Mouse (Mus musculus) heart, postnatal 36 days (tissue): Measurements from ENCODE around the gene Thap11. TPM values are rescaled to one million over a fixed set of nuclear protein-coding genes. Genes with fewer than 3 reads are reported as not detected.
"Not testable (repeated sequence)": the region's sequence is repeated elsewhere in the genome, so short reads cannot be mapped to it uniquely, and the experiment has no call there.

ENCODE experiments used
- DNase-seq, 2 experiments: peaks; one replicate each; pipeline ENCODE4 v3.0.0; 2021 to 2022
- intact Hi-C: fragments of 180-260 bp; cut with DNase I; formaldehyde crosslinking; loops from one replicate; pipeline ENCODE4 v1.15.1; 2025
- total RNA-seq, 2 experiments: library from RNA; stranded (reverse); gene quantifications; 2 replicates each; pipeline ENCODE4 v1.2.3; 2021

Gene Thap11
- 10 to 100 TPM; 26.5 to 28.3 TPM for total RNA-seq

DNA sequence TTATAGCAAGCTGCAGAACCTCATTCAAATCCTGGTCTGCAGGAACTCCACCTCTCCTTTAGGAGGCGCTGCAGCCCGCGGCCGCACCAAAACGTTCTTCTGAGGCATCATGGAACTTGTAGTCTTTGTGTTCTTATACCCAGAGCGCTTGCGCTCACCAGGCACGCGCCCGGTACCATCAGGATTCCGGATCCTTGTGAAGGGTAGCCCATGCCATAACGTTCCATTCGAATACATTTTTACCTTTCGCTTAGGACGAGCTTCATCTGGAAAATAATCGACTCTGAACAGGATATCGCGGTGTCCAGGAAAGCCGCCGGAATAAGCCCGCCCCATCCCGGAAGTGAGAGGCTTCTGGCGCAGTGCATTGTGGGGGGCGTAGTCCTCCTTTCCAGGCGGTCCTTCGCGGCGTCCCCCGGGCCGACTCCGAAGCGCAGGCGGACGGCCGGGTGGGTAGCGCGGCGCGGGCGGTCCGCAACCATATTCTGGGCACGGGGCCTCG lies at the start of gene Thap11:
Gene Thap11, plus strand, starts transcription at position 418 of the 502 bp plus-strand sequence.
- intact Hi-C loops: loop anchor here (5.0 kb wide), 1 partner anchor 78 kb away; the partner anchor contains the start of gene Ctrl

DNA sequence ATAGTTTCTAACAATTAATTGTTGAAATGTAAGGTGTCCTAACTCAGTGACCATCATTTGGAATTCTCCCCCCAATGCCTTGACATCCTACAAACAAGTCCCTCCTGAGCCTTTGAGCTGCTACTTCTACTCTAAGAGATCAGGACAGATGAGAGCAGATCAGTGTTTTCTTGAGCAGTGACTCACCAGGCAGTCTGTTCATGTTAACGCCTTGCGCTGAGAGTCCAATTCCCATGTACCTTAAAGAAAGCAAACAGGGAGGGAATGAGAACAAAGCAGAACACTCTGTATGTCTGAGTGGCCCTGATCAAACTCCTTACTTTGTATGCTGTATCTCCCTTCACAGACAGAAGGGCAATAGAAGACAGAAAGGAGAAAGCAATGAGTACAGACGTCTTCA lies 49.6 kb upstream of the Thap11 start:
- DNase-seq: no peak
- intact Hi-C loops: no loop called here

More for the DNA sequence above, at the start of gene Thap11:
- peak; percentile 91 to 94 for DNase-seq

DNA sequence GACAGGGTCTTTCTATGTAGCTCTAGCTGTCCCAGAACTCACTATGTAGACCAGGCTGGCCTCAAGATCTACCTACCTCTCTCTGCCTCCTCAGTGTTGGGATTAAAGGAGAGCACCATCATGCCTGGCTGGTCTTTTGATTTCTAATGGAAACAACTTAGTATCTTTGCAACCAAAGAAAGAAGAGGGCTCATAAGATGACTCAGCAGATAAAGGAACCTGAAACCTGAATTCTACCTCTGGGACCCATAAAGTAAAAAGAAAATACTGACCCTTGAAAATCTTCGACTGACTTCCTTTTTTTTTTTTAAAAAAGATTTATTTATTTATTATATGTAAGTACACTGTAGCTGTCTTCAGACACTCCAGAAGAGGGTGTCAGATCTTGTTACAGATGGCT lies 49.0 kb upstream of the Thap11 start:
- intact Hi-C loops: no loop called here

DNA sequence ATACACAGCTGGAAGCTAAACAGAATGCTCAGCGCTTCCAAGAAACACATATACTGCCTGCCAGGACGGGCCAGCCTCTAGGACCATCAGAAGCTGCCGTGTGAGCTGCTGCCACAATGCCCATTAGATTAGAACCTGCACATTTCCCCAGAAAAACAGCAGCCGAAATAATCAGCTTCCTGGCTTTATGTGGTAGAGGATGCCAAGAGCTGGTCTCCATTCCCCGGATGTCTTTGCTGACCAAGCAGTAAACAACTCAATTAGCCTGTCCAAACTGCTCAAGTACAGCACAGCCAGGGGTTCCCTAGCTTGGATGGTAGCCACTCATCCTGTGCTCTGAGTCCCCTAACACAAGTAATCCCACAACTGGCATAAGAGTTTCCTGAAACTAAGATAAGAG lies 47.2 kb upstream of the Thap11 start:
- DNase-seq: no peak
- intact Hi-C loops: no loop called here

More for the DNA sequence above, 49.0 kb upstream of the Thap11 start:
- no peak for DNase-seq

DNA sequence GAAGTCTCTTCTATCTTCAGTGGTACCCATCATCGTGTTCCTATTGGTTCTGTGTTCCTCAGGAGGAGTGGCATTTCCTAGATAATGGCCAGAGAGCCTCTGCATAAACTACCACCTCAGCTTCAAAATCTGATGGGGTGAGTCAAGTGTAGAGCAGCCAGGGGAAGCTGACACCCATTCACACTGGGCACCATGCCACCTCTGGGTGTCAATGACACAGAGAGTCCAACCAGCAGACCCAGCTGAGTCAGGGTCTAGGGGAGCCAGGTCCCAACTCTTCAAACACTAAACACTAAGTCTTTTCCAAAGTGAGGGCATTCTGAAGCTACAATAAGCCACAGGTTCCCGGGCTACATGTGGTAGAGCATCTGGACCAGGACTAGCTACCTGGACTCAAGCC lies 46.5 kb upstream of the Thap11 start:
- intact Hi-C loops: no loop called here
- DNase-seq: peak; percentile 22 to 33

DNA sequence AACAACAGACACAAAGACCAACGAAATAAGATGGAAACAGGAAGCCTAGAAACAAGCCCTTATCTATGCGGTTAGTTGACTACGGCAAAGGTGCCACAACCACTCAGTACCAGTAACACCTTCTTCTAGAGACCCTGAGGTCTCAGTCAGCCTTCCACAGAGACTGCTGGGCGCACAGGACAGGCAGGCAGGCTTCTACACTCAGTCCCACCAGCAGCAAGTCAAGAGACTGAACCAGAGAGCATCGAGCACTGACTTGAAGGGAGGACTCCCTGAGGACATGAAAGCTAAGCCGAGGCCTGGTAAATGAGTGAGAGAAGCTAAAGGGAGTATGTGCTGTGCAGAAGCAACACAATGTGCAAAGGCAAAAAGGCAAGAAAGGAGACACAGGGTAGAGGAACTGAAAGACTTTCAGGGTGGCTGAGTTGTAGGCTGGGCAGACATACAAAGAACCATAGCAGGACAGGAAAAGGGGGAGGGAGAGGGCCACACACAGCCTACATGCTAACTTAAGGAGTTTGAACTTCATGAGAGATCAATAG lies 44.6 kb upstream of the Thap11 start:
- intact Hi-C loops: no loop called here
- DNase-seq: no peak

DNA sequence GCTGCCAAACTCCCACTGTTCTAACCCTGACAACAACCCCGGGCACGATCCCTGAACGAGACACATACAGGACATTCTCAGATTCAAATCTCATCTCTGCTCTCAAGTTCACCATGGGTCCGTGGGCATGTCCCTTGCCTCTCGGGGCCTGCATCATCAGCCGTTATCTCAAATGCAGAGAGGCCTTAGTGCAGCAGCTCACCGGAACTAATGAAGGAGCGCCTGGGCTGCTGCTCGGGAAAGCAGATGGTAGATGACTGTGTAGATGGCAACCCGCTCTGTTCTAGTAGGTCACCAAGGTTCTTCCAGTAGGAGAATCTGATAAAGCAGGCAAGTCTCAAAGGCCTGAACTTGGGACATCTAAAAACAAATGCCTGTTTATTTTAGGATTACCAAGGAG lies 43.9 kb upstream of the Thap11 start:
- intact Hi-C loops: no loop called here
- no peak for DNase-seq

DNA sequence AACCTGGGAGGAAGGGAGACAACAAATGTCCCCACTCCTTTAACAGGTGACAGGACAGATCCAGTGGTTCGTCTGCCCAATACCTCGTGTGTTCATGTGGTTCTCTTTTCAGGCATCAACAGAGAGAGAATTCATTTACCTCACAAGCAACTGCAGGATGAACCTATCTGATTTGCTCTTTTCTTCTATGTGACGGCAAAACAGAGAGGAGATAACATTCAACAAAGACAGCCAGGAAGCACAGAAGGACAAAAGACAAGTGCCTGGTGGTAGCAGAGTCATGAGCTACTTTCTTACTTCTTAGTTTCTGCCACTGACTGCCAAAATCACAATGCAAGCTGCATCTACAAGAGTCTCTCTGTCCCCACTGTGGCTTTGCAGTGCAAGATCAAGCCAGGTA lies 43.4 kb upstream of the Thap11 start:
- DNase-seq: no peak
- intact Hi-C loops: no loop called here

DNA sequence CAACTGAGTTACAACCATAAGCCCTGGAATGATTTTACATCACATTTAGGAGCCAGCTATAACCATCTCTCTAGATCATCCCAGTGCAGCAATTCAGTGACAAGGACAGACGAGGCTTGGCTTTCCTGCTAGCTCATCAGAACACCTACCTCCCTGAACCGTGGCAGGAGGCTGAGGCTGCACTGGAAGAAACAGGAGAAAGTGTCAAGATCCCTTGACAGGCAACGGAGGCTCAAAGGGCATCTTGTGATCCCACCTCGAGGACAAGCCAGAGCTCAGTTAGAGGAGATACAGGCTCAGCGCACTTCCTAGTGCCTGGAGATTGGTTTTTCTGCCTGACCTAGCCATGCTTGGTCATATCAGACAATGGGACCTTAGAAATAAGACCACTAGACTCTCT lies 42.4 kb upstream of the Thap11 start:
- intact Hi-C loops: no loop called here
- DNase-seq: no peak

DNA sequence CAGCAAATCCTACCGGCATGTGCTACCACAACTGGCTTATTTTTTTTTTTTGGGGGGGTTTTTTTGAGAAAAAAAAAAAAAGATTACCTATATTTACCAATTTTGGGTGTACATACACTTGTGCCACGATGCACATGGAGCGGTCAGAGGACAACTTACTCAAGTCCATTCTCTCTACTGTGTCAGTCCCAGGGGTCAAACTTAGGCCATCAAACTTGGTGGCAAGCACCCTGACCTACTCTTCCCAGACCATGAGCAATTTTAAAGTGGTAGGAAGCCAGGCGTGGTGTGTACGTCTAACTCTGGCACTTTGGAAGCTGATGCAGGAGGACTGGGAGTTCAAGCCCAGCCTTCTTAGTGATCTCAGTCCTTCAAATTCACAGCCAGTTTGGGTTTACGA lies 41.7 kb upstream of the Thap11 start:
- intact Hi-C loops: no loop called here
- no peak for DNase-seq

DNA sequence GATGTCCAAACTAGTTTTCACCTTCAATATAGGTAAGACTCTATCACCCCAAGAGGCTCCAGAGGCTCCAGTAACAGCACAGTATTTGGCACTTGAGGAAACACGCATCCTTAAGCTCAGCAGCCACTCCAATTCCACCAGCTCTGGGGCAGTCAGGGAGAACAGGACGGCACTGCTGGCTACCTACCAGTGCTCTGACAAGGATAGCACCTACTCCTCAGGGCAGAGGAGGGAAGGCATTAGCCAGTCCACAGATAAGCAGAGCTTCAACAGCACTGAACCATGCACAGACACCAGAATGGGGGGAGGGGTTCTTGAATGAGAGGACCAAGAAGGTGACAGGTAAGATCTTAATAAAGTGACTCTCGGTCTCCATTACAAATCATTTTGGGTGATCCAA lies 35.3 kb upstream of the Thap11 start:
- intact Hi-C loops: no loop called here
- no peak for DNase-seq

DNA sequence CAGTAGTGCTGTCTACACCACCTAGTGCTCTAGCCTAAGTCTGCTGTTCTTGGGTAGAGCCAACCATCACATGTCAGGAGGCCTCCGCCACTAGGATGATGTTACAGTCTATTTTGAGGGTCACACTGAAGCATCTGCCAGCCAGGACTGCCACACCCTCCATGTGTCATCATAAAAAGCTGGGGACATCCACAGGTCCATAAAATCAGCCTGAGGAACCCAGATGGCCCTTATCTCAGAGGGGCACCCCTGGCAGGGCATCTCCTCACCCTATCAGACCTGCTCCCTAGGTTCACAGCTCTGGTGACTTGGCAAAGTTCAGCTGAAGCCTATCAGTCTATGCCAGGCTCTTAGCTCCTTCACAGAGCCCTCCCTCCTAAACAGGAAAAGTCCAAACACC lies 34.0 kb upstream of the Thap11 start:
- DNase-seq: peak in 1 of 2 experiments; percentile 18
- intact Hi-C loops: no loop called here

DNA sequence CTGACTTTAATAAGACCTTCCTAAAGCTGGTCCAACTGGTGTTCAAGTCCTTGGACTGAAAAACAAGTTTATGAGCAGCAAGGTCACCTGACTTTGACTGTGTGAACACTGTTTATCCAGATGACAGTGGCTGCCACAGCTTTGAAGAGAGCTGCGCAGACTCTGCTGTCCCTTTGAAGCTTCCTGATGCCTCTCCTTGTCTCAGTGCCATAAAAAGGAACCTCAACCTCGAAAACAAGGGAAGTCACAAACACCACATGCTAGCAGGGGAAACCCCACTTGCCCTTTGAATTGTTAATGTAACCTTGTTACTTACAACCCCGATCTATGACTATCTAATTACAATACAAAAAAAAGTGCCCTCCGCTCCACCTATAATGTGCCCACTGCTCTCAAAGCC lies 29.4 kb upstream of the Thap11 start:
- intact Hi-C loops: no loop called here
- DNase-seq: no peak

DNA sequence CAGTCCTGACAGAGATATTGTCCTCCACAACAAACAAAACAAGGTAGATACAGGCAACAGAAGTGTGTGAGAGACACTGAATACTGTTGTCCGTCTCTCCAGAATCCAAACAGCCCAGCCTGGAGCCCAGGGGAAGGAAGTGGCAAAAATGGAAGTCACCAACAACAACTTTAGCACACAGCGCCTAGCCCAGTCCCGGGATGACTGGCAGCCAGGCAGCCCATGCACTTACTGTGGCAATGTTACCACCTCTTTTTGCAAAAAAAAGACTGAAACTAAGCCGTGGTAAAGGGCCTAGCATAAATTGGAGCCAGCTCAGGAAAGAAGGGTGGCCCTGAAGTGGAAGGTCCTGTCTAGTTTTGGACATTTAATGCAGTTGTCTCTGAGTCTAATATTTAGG lies 28.6 kb upstream of the Thap11 start:
- intact Hi-C loops: no loop called here

DNA sequence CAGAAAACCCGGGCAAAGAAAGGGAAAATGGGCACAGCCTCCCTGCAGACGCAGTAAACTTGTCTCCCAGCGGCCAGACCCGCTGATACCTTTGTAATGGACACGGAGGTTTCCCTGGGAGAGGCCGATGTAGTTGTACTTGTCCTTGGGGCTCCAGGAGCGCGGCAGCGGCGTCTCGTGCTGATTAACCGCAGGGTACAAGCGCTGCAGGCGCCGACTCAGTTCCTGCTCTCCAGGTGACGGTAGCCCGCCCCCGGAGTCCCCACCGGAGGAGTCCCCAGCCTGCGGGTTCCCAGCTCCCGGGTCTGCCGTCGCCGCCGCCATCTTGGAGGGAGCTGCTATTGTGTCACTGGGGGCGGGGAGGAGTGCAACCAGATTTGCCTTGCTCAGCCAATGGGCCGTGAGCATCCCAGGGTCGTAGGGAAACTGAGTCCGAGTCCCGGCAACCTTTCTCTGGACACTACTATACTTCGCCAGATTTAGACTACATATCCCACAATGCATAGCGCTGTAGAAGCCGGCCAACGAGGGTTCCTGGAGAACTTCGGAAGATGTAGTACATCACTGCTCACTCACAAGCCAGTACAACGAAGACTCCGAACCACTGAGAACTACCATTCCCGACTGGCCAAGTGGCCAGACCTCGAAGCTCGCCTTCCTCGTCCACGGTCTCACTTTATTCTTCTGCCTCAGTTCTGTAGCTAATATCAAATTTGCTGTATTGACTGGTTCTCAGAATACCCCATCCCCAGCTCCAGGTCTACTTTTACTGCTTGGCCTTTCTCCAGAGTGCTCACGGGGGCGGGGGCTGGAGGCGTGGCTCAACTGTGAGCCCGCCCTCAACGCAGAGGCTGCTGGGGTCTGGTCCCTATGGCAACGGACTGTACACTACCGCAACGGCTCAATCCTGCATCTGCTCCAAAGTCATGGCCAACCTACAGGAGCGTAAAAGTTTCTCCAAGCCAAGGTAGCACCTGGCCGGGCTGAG lies 27.8 kb upstream of the Thap11 start, which contains the start of the genes Ranbp10 and Tsnaxip1:
Gene Ranbp10, minus strand, starts transcription at position 490 of the 988 bp plus-strand sequence.
Gene Tsnaxip1, plus strand, starts transcription at position 871 of the 988 bp plus-strand sequence.
- intact Hi-C loops: no loop called here

More for the DNA sequence above, 28.6 kb upstream of the Thap11 start:
- DNase-seq: no peak

DNA sequence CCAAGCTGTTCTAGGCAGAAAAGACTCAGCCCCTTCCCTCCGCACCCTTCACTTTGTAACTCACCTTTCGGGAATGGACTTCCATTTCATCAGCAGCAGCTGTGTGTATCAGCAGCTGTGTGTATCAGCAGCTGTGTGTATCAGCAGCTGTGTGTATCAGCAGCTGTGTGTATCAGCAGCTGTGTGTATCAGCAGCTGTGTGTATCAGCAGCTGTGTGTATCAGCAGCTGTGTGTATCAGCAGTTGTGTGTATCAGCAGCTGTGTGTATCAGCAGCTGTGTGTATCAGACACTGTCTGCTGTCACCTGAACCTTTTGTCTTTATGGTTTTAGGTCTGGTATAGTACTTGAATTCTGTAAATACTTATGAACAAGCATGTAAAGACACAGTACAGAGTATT lies 21.2 kb upstream of the Thap11 start:
- intact Hi-C loops: not testable (repeated sequence)

More for the DNA sequence above, 27.8 kb upstream of the Thap11 start, which contains the start of the genes Ranbp10 and Tsnaxip1:
- peak; percentile 89 to 94 for DNase-seq

DNA sequence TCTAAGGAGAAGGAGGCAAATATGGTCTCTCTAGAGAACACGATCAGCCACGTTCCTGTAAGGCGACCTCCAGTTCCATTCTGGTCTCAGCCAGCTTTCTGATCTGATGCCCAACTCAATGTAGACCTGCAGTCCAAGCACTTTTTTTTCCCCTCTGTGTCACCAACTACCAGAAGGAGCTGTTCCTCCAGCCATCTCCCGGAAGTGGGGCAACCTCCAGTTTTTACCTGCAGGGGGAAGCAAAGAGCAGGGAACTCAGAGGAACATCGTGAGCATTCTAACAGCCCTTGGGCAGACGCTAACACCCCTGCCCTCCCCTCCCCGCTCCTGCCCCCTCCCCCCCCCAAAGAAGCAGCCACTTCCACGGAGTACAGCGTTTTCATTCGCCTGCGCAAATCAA lies 19.6 kb upstream of the Thap11 start:
- peak; percentile 74 to 83 for DNase-seq
- intact Hi-C loops: loop anchor here (1.0 kb wide), 2 partner anchors 95 to 187 kb away; no protein-coding TSS in a partner anchor

More for the DNA sequence above, 21.2 kb upstream of the Thap11 start:
- DNase-seq: not testable (repeated sequence)

DNA sequence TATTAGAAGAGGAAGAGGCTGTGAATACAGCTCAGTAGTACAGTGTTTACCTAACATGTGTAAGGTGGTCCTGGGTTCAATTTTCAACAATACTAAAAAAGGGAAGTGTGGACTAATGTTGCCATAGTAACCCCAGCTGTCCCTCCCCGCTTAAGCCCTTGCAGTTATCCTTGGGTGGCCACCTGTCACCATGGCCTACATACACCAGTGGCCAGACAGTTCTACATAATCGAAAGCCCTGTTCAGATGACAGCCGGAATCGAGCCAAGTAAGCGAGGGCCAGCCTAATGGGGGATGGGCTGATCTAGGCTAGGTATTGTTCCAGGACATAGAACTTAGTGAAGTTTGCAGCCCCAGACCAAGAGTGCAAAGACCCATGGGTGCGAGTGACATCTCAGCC lies 17.9 kb upstream of the Thap11 start:
- no peak for DNase-seq
- intact Hi-C loops: no loop called here

DNA sequence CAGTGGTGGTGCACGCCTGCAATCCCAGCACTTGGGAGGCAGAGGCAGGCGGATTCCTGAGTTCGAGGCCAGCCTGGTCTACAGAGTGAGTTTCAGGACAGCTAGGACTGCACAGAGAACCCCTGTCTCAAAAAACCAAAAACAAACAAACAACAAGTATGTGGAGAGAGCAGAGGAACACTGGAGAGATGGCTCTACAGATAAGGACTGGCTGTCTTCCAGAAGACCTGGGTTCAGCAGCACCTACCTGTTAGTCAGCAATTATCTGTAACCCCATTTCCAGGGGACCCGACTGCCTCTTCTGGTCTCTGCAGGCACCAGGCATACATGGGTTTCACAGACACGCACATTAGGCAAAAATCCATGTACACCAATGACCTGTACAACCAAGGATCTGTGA lies 15.7 kb upstream of the Thap11 start:
- intact Hi-C loops: no loop called here
- no peak for DNase-seq

DNA sequence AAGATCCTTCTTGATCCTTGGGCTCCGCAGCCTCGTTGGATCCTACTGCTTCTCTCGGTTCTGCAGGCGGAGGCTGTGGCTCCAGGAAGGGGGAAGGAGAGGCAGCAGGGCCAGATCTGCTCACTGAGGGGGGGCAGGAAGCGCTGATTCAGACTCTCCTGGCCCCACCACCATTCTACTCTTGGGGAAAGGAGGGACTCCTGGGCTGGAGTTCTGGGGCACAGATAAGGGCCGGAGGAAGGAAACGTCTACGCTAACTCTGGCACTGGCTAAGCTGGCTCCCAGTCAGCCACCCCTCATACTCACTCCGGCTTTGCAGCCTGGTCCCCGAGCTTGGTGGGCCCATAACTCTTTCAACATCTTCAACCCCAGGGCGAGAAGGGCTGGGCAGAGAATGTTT lies 8.3 kb upstream of the Thap11 start:
- intact Hi-C loops: no loop called here

DNA sequence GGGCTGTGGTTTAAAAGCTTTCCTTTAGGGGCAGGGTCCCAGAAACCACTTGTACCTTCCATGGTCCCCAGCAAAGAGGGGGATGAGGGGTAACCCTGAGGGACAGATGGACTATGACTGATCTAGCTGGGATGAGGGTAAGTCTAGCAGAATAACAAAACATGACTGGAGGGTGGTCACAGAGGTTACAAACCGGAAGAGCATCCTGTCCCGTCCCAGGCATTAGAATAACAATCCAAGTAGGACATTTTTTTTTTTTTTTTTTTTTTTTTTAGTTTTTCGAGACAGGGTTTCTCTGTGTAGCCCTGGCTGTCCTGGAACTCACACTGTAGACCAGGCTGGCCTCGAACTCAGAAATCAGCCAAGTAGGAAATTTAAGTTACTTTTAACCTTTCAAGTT lies 4.9 kb upstream of the Thap11 start:
- intact Hi-C loops: loop anchor here (2.0 to 5.0 kb wide), 2 partner anchors 51 to 82 kb away; partner anchors contain the start of genes Ctrl and Pskh1
- no peak for DNase-seq

More for the DNA sequence above, 8.3 kb upstream of the Thap11 start:
- DNase-seq: no peak
